Mouse (Mus musculus) ovary, postnatal 14 days (tissue): ENCODE results near the gene Adam17.

ENCODE experiments used
- DNase-seq: peaks from one replicate; pipeline ENCODE4 v3.0.0; 2022; ENCODE audit warnings: low spot score

The Adam17 gene

DNA sequence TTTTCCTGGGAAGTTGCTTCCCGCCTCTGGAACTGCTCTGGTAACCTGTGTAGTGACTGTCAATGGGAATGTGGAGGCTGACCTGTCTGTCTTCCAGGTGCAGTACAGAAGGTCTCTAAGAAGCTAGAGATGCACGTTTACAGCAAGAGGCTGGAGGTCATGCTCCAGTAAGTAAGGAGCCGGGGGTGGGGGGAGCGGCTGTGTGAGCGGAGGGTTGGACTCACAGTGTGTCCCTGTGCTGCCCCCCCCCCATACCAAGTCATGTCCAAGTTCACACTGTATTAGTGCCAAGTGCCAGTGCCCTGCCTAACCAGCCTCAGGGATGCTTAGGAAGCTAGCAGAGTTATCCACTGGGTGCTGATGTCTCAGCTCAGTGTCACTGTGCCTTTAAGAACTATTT, 61.2 kb downstream of the Adam17 start:
- DNase-seq, result no peak

DNA sequence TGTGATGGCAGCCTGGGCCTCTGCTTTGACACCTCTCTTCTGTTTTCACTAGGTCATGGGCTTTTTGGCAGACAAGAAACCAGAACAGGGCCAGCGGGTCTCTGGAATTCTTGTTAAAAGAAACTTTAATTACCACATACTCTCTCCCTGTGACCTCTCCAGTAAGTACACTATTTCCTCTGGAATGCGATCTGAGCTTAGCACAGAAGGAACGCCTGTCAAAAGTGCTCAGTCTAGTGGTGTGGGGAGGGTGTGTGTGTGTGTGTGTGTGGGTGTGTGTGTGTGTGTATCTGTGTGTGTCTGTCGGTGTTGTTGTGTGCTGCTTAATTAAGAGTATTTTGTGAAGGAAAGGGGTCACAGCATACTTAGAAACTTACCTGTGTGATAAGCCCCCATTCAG, 66.7 kb downstream of the Adam17 start:
- no peak for DNase-seq

DNA sequence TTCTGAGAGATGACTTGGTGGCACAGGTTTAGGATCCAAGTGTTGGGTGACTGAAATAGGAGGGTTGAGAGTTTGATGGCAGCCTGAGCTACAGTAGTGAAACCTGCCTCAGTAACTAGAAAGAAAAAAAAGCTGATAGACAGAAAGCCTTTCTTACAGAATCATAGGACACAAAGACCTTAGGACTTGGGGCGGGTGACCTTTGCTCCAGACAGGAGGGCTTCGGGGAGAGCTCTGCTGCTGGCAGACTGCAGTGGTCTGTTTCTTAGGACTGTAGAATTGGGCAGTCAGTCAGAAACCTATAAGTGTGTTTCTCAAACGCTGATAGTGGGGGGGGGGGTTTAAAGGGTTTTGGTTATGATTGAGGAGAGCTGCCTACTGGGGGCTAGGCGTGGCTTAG, 67.7 kb downstream of the Adam17 start:
- no peak for DNase-seq

DNA sequence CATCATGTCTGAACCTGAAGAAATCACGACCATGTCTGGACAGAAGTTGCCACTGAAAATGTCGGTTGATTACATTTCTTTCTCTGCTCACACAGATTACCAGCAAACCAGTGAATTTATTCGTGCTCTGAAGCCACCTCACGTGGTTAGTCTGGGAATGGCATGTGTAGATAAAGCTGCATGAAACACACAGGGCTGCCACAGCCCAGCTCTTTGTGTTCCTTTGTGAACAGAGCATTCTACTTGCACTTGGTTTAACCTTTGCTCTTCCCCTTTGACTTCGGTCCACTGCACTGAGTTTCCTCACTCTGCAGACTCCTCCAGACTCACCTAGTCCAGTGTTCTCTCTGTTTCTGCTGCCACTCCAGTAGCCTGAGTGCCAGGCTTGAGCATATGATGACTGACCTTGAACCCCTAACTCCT, 71.1 kb downstream of the Adam17 start:
- no peak for DNase-seq

DNA sequence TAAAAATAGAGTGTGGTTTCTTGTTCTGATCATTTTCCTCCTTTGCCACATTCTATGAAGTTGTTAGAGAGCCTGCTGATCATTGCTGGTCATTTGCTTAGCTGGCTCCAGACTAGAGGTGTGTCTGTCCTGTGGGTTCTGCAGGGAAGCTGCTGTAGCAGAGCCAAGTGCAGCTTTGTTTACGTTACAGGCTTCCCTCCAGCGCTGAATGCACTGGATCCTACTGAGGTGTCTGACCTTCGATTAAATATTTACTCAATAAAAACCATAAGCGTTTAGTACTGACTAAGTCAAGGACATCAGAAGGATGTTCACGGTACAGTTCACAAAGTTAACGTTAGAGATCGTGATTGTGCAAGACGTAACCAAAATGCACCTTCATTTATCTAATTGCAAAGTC, 71.5 kb downstream of the Adam17 start:
- DNase-seq, result no peak

DNA sequence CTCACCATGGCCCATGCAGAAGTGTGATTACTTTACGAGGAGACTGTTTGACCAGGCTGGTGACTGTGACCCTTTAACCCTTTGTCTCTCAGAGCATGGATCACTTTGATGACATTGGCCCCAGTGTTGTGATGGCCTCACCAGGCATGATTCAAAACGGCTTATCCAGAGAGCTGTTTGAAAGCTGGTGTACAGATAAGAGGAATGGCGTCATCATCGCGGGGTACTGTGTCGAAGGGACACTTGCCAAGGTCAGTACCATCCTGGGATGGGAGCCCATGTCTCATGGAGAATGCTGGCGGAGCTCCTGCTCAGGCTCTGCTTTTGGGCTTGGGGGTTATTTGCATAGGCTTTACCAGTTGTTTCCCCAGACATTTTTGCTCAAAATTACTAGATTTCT, 72.1 kb downstream of the Adam17 start:
- DNase-seq, result no peak

DNA sequence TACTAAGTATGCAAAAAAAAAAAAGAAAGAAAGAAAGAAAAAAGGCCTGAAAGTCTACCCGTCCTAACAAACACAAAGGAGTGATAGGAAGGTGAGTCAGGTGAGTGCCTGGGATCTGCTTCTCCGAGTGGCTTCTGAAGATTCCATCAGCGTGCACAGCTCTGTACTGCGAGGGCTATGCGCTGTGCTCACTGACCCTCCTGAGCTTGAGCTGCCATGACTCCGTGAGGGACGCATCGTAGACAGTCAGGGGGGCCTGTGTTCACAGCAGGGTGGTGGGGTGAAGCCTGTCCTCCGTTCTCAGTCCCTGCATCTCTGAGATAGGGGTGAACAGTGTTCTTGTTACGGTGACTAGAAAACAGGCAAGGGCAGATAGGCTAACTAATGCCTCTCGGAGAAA, 74.6 kb downstream of the Adam17 start:
- DNase-seq, result no peak

DNA sequence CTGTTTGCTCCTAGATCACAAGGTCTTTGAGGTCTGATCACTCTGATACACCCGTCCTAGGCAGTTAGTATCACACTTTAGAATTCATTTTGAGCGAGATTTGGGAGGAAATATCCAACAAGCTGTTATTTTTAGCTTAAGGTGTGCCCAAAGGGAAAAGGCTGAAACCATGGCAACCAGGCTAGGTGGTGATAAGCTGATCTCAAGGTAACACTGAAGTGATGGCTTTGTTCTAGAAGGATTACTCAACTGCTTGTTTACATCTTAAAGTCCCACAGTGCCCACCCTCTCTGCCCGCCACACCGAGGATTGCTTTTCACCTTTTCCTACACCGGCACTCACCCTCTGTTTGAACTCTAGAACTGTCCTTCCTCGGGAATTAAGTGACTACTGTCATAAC, 83.8 kb downstream of the Adam17 start:
- DNase-seq, result no peak

DNA sequence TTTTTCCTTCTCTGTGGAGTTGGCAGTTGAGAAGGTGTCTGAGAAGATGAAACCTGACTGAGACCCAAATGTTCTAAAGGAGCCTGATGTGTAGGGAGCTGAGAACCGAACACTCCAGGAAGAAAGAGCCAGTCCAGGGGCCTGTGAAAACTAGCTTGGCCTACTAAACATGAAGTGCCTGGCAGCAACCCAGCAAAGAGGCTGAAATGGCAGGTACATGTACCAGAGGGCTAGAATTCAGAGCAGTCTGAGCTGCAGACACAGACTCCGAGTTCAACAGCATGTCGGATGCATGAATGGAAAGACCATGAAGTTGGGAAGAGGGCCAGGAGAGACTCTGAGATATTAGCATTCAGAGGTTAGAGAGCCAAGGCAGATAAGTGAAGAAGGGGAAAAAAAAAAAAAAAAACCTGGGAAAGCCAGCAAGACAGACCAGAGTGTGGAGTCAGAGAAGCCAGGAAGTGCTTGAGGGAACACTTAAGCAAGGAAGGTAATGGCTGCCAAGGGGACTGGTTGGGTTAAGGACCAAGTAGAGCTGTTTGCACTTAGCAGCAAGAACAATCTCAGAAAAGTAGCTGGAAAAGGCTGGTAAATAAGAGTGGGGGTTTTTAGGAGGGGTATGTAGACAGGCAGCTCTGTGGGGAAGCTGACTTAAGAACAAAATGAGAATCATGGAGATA, 84.6 kb downstream of the Adam17 start:
- no peak for DNase-seq

DNA sequence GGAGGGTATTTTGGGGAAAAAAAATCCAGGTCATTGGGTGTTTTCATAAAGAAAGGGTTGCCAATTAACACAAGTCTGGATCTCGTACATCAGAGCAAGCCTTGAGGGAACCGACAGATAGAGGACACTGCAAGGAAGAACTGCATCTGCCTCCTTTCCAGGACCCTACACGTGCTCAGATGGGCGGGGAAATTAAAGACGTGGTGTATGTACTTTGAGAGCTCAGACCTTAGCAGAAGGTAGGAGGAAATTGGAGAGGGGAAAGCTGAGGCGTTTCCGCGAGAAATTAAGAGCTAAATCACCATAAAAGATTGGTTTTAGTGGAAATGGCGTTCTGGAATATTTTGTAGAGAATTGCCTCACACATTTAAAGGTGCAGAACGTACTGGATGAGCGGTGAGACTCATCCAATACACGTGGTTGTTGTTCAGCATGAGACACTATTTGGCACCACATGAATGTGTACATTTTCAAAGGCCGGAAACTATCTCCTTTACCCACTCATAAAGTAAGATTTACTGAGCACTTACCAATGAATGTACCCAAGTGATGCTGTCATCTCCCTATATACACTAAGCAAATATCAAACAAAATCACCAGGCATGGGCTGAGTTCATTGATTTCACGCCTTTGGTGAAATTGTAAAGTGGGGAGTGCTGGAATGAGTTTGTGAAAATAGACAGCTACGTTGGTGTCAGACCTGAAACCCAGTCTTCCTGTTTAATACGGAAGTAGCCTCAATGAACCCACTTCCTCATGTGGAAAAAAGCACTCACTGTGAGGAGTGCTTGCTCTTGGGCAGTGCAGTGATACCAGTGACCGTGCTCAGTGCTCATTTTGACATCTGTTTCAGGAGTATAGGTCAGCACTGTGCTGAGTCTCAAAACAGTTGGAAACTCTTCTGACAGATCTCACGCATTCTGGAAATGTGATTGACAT, 86.5 kb downstream of the Adam17 start:
- DNase-seq, result no peak

DNA sequence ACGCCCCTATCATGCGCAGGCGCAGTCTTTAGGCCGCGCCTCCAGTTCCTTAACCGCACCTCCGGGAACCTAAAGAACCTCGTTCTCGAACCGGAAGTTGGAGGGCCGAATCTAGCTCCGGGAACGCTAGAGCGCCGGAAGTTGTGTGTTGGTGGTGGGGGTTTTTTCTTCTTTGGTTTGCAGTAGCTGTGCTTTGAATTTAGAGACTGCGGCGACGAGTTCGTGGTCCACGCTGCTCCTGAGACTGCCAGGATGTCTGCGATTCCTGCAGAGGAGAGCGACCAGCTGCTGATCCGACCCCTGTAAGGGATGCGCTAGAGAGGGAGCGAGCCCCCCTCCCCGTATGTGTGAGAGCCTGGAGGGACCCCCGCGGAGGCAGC, 87.2 kb downstream of the Adam17 start, which contains the start of gene Itgb1bp1:
Gene Itgb1bp1 (minus strand): TSS at position 42 of the 380 bp plus-strand sequence.
- peak; percentile 99 for DNase-seq

DNA sequence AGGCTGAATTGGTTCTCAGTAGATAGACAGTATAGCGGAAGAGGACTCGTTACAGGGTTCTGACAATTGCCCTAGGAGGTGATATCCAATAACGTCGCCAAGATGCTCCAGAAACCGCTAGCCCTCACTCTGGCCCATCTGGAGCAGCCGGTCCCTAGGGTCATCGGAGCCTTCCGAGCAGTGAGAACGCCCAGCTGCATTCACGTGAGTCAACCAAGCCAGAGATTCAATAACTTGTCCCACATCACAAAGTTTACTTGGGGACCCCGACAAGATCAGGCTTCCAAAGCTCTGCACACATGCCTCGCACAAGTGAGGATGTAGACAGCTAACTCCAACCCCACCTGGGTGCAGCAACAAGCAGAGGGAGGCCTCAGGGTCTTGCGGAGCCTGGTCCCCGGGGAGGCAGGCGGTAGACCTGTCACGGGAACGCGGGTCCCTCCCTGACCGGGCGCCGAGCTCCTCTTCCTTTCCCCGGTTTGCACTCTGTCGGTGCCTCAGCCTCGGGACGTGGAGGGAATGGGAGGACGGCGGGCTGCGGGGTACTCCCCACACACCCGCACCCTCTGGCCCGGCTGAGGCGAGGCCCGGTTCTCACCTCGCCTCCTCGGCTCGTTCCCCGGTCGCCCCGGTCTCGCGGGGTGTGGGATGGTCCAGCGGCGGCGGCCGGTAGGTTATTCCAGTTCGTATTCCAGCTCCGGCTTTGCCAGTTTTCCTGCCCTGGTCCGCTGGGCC, 87.8 kb downstream of the Adam17 start:
- DNase-seq, result no peak

DNA sequence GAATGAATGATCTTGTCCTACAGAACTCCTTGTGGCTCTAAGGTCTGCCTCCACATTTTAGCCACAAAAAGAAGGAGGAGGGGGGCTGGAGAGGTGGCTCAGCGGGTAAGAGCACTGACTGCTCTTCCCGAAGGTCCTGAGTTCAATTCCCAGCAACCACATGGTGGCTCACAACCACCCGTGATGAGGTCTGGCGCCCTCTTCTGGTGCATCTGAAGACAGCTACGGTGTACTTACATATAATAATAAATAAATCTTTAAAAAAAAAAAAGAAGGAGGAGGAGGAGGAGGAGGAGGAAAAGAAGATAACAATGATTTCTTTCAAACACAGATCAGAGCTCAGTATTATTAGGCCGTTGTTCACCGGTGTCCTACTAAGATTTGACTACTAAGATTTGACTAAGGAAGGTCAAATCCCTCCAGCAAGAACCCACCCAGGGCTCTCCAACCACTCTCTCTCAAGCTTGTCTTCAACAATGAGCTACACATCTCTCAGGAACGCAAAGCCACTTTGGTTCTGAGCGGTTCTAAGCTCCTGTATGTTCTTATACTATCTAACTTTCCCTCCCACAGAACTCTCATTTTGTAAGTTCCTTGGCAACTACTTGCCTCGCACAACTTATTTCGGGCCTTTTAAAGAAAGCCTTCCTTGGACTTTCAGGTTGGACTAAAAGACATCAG, 88.5 kb downstream of the Adam17 start, which contains the start of gene Cpsf3:
Gene Cpsf3 (plus strand): TSS at position 631 of the 681 bp plus-strand sequence.
- DNase-seq, result no peak

DNA sequence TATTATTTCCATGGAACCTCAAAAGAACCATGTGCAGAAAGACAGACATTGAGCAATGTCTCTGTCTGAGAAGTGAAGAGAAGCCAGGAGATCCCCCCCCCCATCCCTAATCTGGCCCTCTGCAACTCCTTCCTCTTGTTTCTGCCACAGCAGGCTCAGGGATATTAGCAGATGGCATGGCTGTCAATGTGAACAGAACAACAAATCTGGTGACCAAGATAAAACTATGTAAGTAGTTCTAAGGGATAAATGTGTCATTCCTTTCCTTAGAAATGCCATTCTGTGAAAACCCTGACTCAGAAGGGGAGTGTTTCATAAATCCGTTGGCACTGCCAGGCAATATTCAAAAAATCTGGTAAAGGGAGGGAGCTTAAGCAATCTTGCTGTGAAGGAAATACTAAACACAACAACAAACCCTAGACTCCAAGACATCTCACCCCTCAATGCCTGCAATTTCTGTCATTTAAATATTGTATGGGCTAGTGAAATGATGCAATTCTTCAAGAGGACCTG, 96.0 kb downstream of the Adam17 start:
- no peak for DNase-seq

DNA sequence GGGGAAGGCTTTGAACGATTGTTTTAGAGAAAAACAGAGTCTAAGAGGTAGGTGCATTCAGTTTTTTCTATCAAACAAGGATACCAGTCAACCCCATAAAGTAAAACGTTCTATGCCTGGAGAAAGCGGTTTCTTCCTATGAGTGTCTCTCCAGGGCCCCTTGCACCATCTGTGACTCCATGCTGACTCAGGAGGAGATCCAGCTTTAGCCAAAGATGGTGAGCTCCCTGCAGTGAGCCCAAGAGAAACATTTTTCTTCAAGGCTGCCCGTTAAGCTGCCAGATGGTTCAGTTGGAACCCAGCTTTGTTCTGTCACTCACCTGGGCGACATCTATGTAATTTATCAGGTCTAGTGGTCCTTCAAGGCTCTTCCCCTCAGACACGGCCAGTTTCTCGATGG, 99.0 kb downstream of the Adam17 start:
- no peak for DNase-seq
